35 mouse cellular contexts compared by ENCODE assay signal in the genomic region with DNA sequence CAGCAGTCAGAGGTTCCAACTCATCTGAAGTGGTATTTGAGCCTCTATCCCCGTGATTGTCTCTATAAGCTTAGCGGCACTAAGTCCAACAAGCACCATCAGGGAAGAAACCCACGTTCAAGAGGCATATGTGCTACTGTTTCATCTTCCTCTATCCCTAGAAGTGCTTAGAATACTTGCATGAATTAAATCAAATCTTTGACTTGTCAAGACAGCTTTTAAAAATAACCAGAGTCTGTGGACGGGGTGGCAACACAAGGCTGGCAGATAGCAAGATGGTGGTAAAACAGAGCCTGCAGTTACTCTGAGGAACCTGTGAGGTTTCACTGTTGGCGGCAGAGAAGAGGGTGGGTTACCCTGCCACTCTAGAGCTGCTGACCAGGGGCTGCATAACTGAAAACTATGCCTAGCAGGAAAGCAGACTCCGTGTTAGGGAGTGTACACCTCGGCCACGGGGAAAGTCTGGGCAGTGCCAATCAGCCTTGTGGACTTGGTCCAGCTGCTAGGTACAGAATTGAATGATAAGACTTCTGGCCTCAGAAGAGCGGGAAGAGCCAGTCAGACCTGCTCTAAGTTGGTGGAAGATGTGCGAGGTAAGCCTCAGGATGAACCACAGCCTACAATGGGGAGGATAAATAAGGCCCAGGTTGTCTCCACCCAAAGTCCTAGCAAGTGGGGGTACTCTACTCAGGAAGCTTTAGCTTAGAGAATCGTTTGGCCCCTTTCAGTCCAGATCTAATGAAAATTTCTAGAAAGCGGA. TPM values are rescaled to one million over a fixed set of nuclear protein-coding genes. Genes with fewer than 3 reads are reported as not detected.
DNase-seq lines count a peak whose midpoint lies in the region; ATAC-seq and TF ChIP-seq lines count a peak whose summit lies in the region.
"Had no signal": no experiment of that assay in that cellular context is flagged by ENCODE, and none has a peak within 500 bp of the region (broad histone marks: within the 10 kb centered on the region; RNA-seq: fewer than 3 reads in every experiment).

No protein-coding gene starts in this region.

- TF ChIP-seq CTCF in left cerebral cortex, adult 2 months (IDR thresholded peaks at IDR 0.05), result no peak

- H3K27ac ChIP-seq in left cerebral cortex, adult 2 months, result peak overlapping the region; percentile 73
- H3K27ac ChIP-seq in kidney, embryonic 14.5 days (ENCODE audit: low read depth, low read length), result no peak overlapping the region
- H3K27ac ChIP-seq: embryonic facial prominence, embryonic 13.5 days; heart, embryonic 10.5 days; hindbrain, embryonic 14.5 days; limb, embryonic 15.5 days; midbrain, embryonic 10.5 days had no signal

- no peak overlapping the region for H3K4me3 ChIP-seq in left cerebral cortex, adult 2 months
- no peak overlapping the region for H3K4me3 ChIP-seq in kidney, embryonic 14.5 days (ENCODE audit: low read length)
- H3K4me3 ChIP-seq: embryonic facial prominence, embryonic 13.5 days; heart, embryonic 10.5 days; limb, embryonic 15.5 days; midbrain, embryonic 10.5 days had no signal

- H3K27me3 ChIP-seq in kidney, embryonic 14.5 days (ENCODE audit: control insufficient read depth, insufficient read depth, low read length), result no peaks in the 10 kb centered on the region
- H3K27me3 ChIP-seq: embryonic facial prominence, embryonic 13.5 days; limb, embryonic 15.5 days; Patski had no signal

- ATAC-seq in frontal cortex, adult (ENCODE audit: low TSS enrichment), result peak; percentile 78
- ATAC-seq in erythroid progenitor cell, adult 5-6 weeks (replicated peaks; ENCODE audit: low FRiP score, poor library complexity, severe bottlenecking), result peak; percentile 56
- ATAC-seq in kidney, embryonic 14.5 days (ENCODE audit: low FRiP score, low TSS enrichment), result no peak
- ATAC-seq: forebrain, embryonic 14.5 days; inflammation-experienced regulatory T-cells, adult 6 months; midbrain, embryonic 16.5 days; Patski had no signal

- no peak for DNase-seq in frontal cortex, postnatal 14 days (ENCODE audit: low spot score in 2 of 2)
- DNase-seq in left cerebral cortex, adult 2 months (ENCODE audit: extremely low spot score in 1 of 2, low spot score in 2 of 2), result peak in 1 of 2 experiments; percentile 16
- no peak for DNase-seq in left cerebral cortex, postnatal 10 days (ENCODE audit: extremely low spot score in 1 of 2, low spot score in 2 of 2)
- DNase-seq in right cerebral cortex, postnatal 10 days (ENCODE audit: low spot score in 2 of 2), result peak; percentile 52 to 69
- DNase-seq in right cerebral cortex, postnatal 4 days, result no peak
- DNase-seq: cerebellum, adult 18-20 months; cerebellum, postnatal 14 days; embryo, embryonic 11 days; gastrocnemius, postnatal 10 days; heart, postnatal 4 days; kidney, adult 2 months; kidney, postnatal 14 days; left cerebral cortex, postnatal 4 days; lung, adult 18-20 months; lung, postnatal 10 days; thymus, postnatal 36 days had no signal

- peaks cover 6% of the 10 kb centered on the region; the same call in 1 of the 2 replicates for H3K4me1 ChIP-seq in kidney, embryonic 14.5 days (ENCODE audit: control insufficient read depth, insufficient read depth, low read length)
- H3K4me1 ChIP-seq: limb, embryonic 15.5 days had no signal

- intact Hi-C loops in left cerebral cortex, adult 2 months (cut with DNase I), result no loop called here
- intact Hi-C loops in left cerebral cortex, postnatal 10 days (cut with DNase I), result no loop called here

- H3K4me2 ChIP-seq in kidney, embryonic 14.5 days (replicated peaks; ENCODE audit: low read depth, low read length), result no peak overlapping the region
- H3K4me2 ChIP-seq: embryonic facial prominence, embryonic 13.5 days; hindbrain, embryonic 14.5 days; limb, embryonic 15.5 days had no signal

- no peaks in the 10 kb centered on the region for H3K36me3 ChIP-seq in kidney, embryonic 14.5 days (ENCODE audit: control insufficient read depth, insufficient read depth, low read length)
- H3K36me3 ChIP-seq: embryonic facial prominence, embryonic 13.5 days; heart, embryonic 10.5 days; limb, embryonic 15.5 days; midbrain, embryonic 10.5 days had no signal

- no peak overlapping the region for H3K9ac ChIP-seq in kidney, embryonic 14.5 days (ENCODE audit: low read depth, low read length)
- H3K9ac ChIP-seq: embryonic facial prominence, embryonic 13.5 days; hindbrain, embryonic 14.5 days; limb, embryonic 15.5 days had no signal

- 88% methylated on average over 12 of the region's 12 CpGs for WGBS in kidney, embryonic 14.5 days

- H3K9me3 ChIP-seq in kidney, embryonic 14.5 days (ENCODE audit: control insufficient read depth, low read length), result no peaks in the 10 kb centered on the region
- H3K9me3 ChIP-seq: embryonic facial prominence, embryonic 13.5 days; heart, embryonic 10.5 days; limb, embryonic 15.5 days; midbrain, embryonic 10.5 days had no signal

RNA-seq across cellular contexts. Expression of gene Erv3, which starts 8.0 kb away (rescaled TPM):
- total RNA-seq in left cerebral cortex, adult 2 months (2021), result under 1 TPM; 0.09 to 0.19 TPM
- total RNA-seq in left cerebral cortex, postnatal 10 days (2021), result under 1 TPM; 0.09 to 0.14 TPM
- total RNA-seq in erythroid progenitor cell, adult 5-6 weeks (2015; ENCODE audit: low replicate concordance), result not detected in 2 replicates
- total RNA-seq in erythroid progenitor cell, adult 5-6 weeks (2017; ENCODE audit: low replicate concordance), result not detected in 2 replicates
- not detected in 2 replicates for polyA plus RNA-seq in kidney, embryonic 14.5 days (2014; fragmentation: Nextera tagmentation; extraction: Ambion mirVana)
- total RNA-seq: adrenal gland, adult 18-20 months; adrenal gland, postnatal 4 days; gastrocnemius, postnatal 10 days; granulocyte monocyte progenitor cell, adult 5-6 weeks; heart, postnatal 4 days; left cerebral cortex, postnatal 4 days had no signal
- polyA plus RNA-seq: embryonic facial prominence, embryonic 13.5 days; forebrain, embryonic 14.5 days; heart, embryonic 10.5 days; heart, embryonic 16.5 days; inflammation-experienced regulatory T-cells, adult 6 months; kidney, adult 2 months; limb, embryonic 15.5 days; midbrain, embryonic 10.5 days; midbrain, embryonic 16.5 days; neural tube, embryonic 14.5 days; Patski; stomach, embryonic 14.5 days had no signal

RNA-seq across cellular contexts. Expression of gene Prnp, which starts 58.2 kb away (rescaled TPM):
- total RNA-seq in left cerebral cortex, adult 2 months (2021), result 100 to 1,000 TPM; 748 to 772 TPM
- 100 to 1,000 TPM; 384 to 392 TPM for total RNA-seq in left cerebral cortex, postnatal 10 days (2021)
- 139 and 159 TPM in 2 replicates for total RNA-seq in erythroid progenitor cell, adult 5-6 weeks (2015; ENCODE audit: low replicate concordance)
- 175 and 177 TPM in 2 replicates for total RNA-seq in erythroid progenitor cell, adult 5-6 weeks (2017; ENCODE audit: low replicate concordance)
- 23.1 and 23.9 TPM in 2 replicates for polyA plus RNA-seq in kidney, embryonic 14.5 days (2014; fragmentation: Nextera tagmentation; extraction: Ambion mirVana)

RNA-seq across cellular contexts. Expression of gene Prn, which starts 58.2 kb away (rescaled TPM):
- total RNA-seq in left cerebral cortex, adult 2 months (2021), result under 1 TPM in 1 of 2 experiments, not detected in 1; 0.20 TPM
- total RNA-seq in left cerebral cortex, postnatal 10 days (2021), result not detected
- not detected in 2 replicates for total RNA-seq in erythroid progenitor cell, adult 5-6 weeks (2015; ENCODE audit: low replicate concordance)
- total RNA-seq in erythroid progenitor cell, adult 5-6 weeks (2017; ENCODE audit: low replicate concordance), result not detected in 2 replicates
- polyA plus RNA-seq in kidney, embryonic 14.5 days (2014; fragmentation: Nextera tagmentation; extraction: Ambion mirVana), result not detected in 2 replicates
- total RNA-seq: adrenal gland, adult 18-20 months; adrenal gland, postnatal 4 days; gastrocnemius, postnatal 10 days; granulocyte monocyte progenitor cell, adult 5-6 weeks; layer of hippocampus, adult 18-20 months had no signal
- polyA plus RNA-seq: heart, embryonic 16.5 days; hindbrain, embryonic 14.5 days; inflammation-experienced regulatory T-cells, adult 6 months; kidney, adult 2 months; limb, embryonic 15.5 days; midbrain, embryonic 10.5 days; midbrain, embryonic 16.5 days; neural tube, embryonic 14.5 days; Patski; stomach, embryonic 14.5 days had no signal

Comparison
In these comparisons a context has a peak if more than half of its experiments do, and no peak if none do; other contexts are left out.
1. DNase-seq: peak in right cerebral cortex, postnatal 10 days (2 of 2); none in frontal cortex, postnatal 14 days (0 of 2), left cerebral cortex, postnatal 10 days (0 of 2) and right cerebral cortex, postnatal 4 days (single experiment).